Mouse (Mus musculus) ES-E14 (cell line): ENCODE results near the gene Ccdc137. TPM values are rescaled to one million over a fixed set of nuclear protein-coding genes. Genes with fewer than 3 reads are reported as not detected.

Experiments
- DNase-seq: peaks from one replicate; pipeline ENCODE4 v3.0.0-alpha.2; 2013; ENCODE audit warnings: low read depth, low spot score
- H3K27ac ChIP-seq: 2 replicates; pipeline ENCODE4 v1.5.1; 2012; ENCODE audit warnings: low read depth, mild to moderate bottlenecking, low read length, moderate library complexity, mixed read lengths; ENCODE audit not compliant: poor library complexity, insufficient read depth, severe bottlenecking
- H3K36me3 ChIP-seq: 2 replicates; pipeline ENCODE4 v1.6.1; 2012; ENCODE audit warnings: mild to moderate bottlenecking, low read length, moderate library complexity, mixed read lengths; ENCODE audit not compliant: control insufficient read depth, poor library complexity, insufficient read depth, severe bottlenecking
- H3K4me1 ChIP-seq, 2 experiments: fragments of 150-350 bp in 1 of 2; sonication (generic) in 1 of 2; 2 replicates each; pipeline ENCODE4 v1.6.1; 2012; ENCODE audit warnings: low read length in 2 of 2, mild to moderate bottlenecking in 1 of 2, mixed read lengths in 1 of 2; ENCODE audit not compliant: control insufficient read depth in 2 of 2, insufficient read depth in 2 of 2, poor library complexity in 1 of 2
- H3K4me3 ChIP-seq, 2 experiments: fragments of 150-350 bp in 1 of 2; sonication (generic) in 1 of 2; 2 replicates each; pipeline ENCODE4 v1.5.1; 2012; ENCODE audit warnings: low read length in 2 of 2, low read depth in 1 of 2, mild to moderate bottlenecking in 1 of 2, mixed read lengths in 1 of 2; ENCODE audit not compliant: insufficient read depth in 1 of 2, poor library complexity in 1 of 2, severe bottlenecking in 1 of 2
- H3K9ac ChIP-seq: 2 replicates; pipeline ENCODE4 v1.6.1; 2012; ENCODE audit warnings: low read depth, mild to moderate bottlenecking, low read length, mixed read lengths; ENCODE audit not compliant: poor library complexity, insufficient read depth, severe bottlenecking
- H3K9me3 ChIP-seq: fragments of 150-350 bp; sonication (generic); 2 replicates; pipeline ENCODE4 v1.6.1; 2012; ENCODE audit warnings: low read depth, mild to moderate bottlenecking, low read length; ENCODE audit not compliant: control insufficient read depth, insufficient read depth
- CHD2 ChIP-seq: IDR thresholded peaks from 2 replicates; pipeline ENCODE4 v1.6.1; 2014; ENCODE audit warnings: mild to moderate bottlenecking, low read depth, low read length, inconsistent platforms
- HCFC1 ChIP-seq: IDR thresholded peaks from 2 replicates; pipeline ENCODE4 v1.6.1; 2012; ENCODE audit warnings: low read length, inconsistent platforms, borderline replicate concordance; ENCODE audit not compliant: insufficient read depth
- MAFK ChIP-seq: IDR thresholded peaks from 2 replicates; pipeline ENCODE4 v1.6.1; 2014; ENCODE audit warnings: mild to moderate bottlenecking, low read depth, low read length, inconsistent platforms; ENCODE audit not compliant: insufficient read depth
- ZC3H11A ChIP-seq: IDR thresholded peaks from 2 replicates; pipeline ENCODE4 v1.6.1; 2012; ENCODE audit warnings: low read depth, mild to moderate bottlenecking, inconsistent platforms, low read length, borderline replicate concordance
- ZNF384 ChIP-seq: IDR thresholded peaks from 2 replicates; pipeline ENCODE4 v1.6.1; 2012; ENCODE audit warnings: low read depth, low read length, inconsistent platforms
- in situ Hi-C, 2 experiments: fragments of 600-800 bp; cut with MboI; formaldehyde crosslinking; loops; one replicate each; pipeline ENCODE4 v1.15.1; 2025; ENCODE audit warnings: low sequenced_read_pairs in 2 of 2, inconsistent platforms in 1 of 2; ENCODE audit not compliant: unreplicated experiment in 2 of 2
- total RNA-seq: library from RNA; depleted of rRNA; stranded (reverse); fragments of 300-350 nt; gene quantifications from 2 replicates; pipeline ENCODE4 v1.2.3, GENCODE M21; 2012

Gene Ccdc137
- total RNA-seq, 1 experiment = 24.6 TPM

DNA sequence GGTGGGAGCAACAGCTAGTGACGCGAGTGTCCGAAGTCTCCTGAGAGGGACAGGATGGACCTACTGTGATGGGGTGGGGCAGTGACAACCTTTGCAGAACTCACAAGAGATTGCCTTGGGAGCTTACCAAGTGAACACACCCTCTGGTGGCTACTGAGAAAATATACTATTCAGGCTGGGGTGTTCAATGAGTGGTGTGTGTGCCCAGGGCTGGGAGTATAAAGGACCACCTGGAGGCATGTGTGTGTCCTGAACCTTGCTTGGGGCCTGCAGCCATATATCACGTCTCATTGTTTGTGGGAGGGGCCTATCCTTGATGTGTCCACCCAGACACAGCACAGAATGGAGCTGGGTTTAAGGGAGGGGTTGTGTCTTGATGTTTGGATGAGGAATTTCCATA is 30.6 kb downstream of the Ccdc137 start:
- H3K4me1 ChIP-seq = peaks cover 6 to 17% of the 10 kb centered on the region in 2 experiments; a peak in 2 of 4 replicates
- no peaks in the 10 kb centered on the region for H3K9me3 ChIP-seq
- H3K36me3 ChIP-seq = peaks cover 34% of the 10 kb centered on the region
- no peak for TF ChIP-seq ZC3H11A
- TF ChIP-seq MAFK = no peak
- no peak for TF ChIP-seq HCFC1
- TF ChIP-seq CHD2 = no peak
- no peak for TF ChIP-seq ZNF384
- no peak overlapping the region for H3K27ac ChIP-seq
- no peak for DNase-seq
- in situ Hi-C loops = no loop called here
- H3K9ac ChIP-seq = no peak overlapping the region
- H3K4me3 ChIP-seq = no peak overlapping the region

DNA sequence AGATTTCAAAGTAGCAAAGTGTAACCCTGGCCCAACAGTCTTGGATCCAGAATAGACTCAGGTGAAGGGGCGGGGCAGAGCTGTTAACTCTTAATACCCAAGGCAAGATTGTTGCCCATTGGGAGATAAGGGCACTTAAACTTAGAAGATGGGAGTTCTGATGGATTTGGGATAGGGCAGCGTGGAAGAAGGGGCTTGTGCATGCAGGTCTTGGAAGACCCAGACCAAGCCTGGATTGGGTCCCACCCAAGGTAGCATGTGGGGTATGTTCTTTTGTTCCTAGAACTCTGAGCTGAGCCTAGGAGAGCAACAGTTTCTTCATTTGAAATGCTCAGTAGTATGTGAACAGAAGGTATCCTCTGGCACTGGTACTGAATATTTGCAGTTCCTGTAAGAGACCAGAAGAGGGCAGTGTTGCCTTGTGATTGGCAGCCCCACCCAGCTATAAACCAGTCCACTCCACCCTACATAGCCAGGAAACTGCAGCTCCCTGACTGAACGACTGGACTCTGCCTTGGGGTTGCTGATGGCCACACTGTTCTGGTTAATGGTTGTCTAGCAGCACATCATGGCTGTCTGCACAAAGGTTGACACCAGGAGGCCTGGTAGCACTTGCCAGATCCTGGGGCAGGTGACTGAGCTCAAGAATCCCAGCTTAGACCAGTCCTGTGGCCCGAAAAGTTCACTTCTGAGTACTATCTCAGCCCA is 31.3 kb downstream of the Ccdc137 start:
- Histone ChIP-seq H3K36me3 (peaks cover 34% of the 10 kb centered on the region), H3K9ac (no peak overlapping the region), H3K4me1 (peaks cover 3 to 17% of the 10 kb centered on the region in 2 experiments; a peak in 1 of 4 replicates), H3K9me3 (no peaks in the 10 kb centered on the region), H3K27ac (no peak overlapping the region), H3K4me3 (no peak overlapping the region)
- TF ChIP-seq MAFK = no peak
- TF ChIP-seq ZC3H11A = peak; percentile 30; the same call in 1 of the 2 replicates
- DNase-seq = peak; percentile 66
- in situ Hi-C loops = no loop called here

DNA sequence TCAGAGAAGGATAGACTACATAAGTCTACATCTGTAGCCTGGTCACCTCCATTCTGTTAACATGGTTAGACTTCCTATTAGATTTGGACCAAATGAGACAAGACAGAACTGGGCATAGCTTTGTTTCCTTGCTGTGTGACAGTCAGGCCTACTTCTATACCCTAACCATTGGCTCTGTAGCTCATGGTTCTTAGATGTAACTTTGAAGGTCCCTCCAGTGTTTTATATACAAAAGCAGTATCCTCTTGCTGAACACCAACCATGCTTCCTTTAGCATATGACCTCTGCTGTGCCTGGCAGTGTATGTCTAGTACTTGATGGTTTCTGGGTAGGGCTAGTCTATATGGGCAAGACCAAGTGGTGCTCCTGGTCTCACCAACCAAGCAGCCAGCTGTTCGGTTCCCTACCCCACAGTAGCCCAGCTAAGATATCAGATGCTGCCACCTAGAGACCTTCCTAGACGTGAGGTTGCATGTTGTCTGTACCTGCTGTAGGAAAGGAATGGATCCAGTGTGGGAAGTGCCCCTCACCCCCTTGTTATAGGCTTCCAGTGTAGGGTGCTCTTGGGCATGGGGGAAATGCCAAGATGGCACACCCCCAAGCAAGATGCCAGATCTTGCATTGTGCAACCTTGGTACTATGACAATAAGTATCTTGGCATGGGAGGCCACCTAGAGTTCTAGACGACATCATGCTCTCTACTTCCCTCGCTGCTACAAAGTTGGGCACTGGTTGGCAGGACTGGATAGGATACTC is 32.6 kb downstream of the Ccdc137 start:
- no peak for DNase-seq
- no peak overlapping the region for H3K9ac ChIP-seq
- no peak overlapping the region; the same call in 1 of the 2 replicates for H3K27ac ChIP-seq
- no peak overlapping the region for H3K4me3 ChIP-seq
- in situ Hi-C loops = no loop called here
- no peaks in the 10 kb centered on the region for H3K9me3 ChIP-seq
- no peak for TF ChIP-seq ZC3H11A
- no peak for TF ChIP-seq MAFK
- no peak for TF ChIP-seq ZNF384
- H3K36me3 ChIP-seq = peaks cover 44% of the 10 kb centered on the region
- H3K4me1 ChIP-seq = peaks cover 3 to 16% of the 10 kb centered on the region in 2 experiments; a peak in 1 of 4 replicates

DNA sequence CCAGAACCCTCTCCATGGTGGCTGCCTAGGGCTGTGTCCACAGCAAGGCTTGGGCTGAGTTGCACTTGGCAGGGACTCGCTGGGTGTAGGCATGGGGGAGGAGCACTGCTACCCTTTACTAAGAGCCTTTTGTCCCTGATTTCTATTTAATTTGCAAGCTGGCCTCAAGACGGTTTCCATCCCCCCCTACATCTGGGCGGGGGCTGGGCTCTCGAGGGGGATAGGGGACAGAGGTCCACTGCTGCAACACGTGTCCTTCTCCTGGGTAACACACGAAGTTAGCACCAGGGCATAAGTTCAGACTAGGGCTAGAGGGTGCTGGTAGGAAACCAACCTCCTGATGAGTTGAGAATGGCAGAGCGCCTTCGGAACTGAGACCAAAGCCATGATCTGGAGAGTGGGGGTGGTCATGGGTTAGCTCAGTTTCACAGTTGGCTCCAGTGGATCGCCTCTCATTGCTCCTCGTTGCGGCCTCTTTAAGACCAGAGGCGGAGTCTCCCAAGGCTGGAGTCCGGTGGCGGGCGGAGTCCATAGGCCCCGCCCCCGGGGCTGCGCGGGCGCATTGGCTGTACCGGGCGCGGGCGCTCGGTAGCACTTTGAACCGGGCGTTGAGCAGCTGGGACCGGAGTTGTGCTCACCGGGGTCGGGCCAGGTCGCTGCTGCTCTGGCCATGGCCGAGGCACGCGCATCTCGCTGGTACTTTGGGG is 33.6 kb downstream of the Ccdc137 start, which contains the start of gene Slc25a10:
Gene Slc25a10, plus strand, starts transcription at position 524 of the 707 bp plus-strand sequence.
- peak; percentile 74 for DNase-seq
- Histone ChIP-seq H3K36me3 (peaks cover 44% of the 10 kb centered on the region), H3K4me1 (peaks cover 3 to 12% of the 10 kb centered on the region in 2 experiments; a peak in 1 of 4 replicates), H3K27ac (peak within 1 kb of the TSS; percentile 22; the same call in 1 of the 2 replicates), H3K4me3 (peak within 1 kb of the TSS; percentile 72 to 84), H3K9me3 (no peaks in the 10 kb centered on the region), H3K9ac (peak within 1 kb of the TSS; percentile 72)
- in situ Hi-C loops = no loop called here
- TF ChIP-seq ZNF384 (no peak), HCFC1 (no peak), CHD2 (no peak), ZC3H11A (no peak), MAFK (no peak)
